Mouse (Mus musculus): ENCODE data around the gene Lrrc4c. TPM values are rescaled to one million over a fixed set of nuclear protein-coding genes. Genes with fewer than 3 reads are reported as not detected.

The Lrrc4c gene
- total RNA-seq, 1 experiment from 2014 or later = not detected

DNA sequence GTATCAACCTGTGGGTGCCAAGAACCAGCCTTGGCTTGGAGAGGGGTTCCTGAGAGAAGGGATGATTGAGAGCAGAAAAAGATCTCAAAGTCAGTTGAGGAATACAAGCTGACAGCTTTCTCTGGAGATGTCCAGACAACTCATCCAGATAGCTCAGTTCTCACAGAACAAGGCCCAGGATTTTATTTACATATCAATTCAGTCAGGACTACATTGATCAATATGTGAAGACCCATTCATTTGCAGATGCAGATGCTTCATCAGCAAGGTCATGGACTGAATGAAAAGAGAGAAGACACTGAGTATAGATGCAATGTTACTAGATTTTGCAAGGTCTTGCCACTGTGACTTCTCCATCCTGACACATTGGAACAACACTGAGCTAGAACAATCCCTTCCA lies 457.4 kb downstream of the Lrrc4c start:
- ATAC-seq (replicated peaks; ENCODE audit: low read depth, poor library complexity, severe bottlenecking) = no peak

GRCm38 (mm10) chr2:96796681-96797385 lies 478.9 kb downstream of the Lrrc4c start:
- ATAC-seq (replicated peaks; ENCODE audit: low read depth, poor library complexity, severe bottlenecking) = no peak

DNA sequence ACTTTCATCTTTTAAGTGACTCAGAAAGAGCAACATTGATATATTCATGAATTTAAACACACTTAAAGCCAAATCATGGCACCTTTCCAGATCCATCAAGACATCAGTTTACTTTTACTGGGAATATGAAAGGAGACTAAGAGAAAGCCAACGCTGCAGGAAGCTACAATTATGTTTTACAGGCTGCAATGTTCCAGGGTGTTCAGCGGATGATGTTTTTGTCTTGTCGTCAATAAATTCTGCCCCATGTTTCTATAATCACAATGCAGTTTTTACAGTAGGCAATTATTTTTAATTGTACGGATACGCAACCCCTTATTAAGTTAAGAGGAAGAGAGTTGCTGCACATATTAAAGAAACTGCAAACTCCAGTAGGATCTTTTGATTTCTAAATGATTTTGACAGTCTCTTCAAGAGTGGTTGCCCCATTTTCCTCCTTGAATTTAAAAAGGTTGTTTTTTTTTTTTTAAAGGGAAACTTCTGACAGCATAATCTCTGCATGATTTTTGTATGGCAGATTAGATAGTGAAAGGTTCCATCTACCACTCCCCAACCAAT lies 532.9 kb downstream of the Lrrc4c start:
- no peak for ATAC-seq (replicated peaks; ENCODE audit: low read depth, poor library complexity, severe bottlenecking)

GRCm38 (mm10) chr2:96853797-96854196 lies 535.8 kb downstream of the Lrrc4c start:
- no peak for ATAC-seq (replicated peaks; ENCODE audit: low read depth, poor library complexity, severe bottlenecking)

DNA sequence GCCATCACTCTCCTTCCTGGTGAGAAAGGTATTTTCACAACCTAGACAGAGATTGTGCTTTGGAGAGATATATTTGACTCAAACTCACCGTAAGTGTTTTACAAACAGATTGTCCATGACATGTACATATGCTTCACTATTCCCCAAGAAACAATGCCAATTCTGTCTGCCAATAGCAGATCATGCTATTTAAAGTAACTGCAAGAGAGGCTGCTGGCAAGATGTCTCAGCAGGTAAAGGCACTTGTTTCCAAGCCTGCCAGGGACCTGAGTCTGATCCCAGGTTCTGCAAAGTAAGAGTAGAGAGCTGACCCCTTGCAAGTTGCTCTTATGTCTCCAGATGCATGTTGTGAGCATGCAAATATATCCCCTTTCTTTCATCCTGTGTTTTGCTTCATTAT lies 558.1 kb downstream of the Lrrc4c start:
- no peak for ATAC-seq (replicated peaks; ENCODE audit: low read depth, poor library complexity, severe bottlenecking)

DNA sequence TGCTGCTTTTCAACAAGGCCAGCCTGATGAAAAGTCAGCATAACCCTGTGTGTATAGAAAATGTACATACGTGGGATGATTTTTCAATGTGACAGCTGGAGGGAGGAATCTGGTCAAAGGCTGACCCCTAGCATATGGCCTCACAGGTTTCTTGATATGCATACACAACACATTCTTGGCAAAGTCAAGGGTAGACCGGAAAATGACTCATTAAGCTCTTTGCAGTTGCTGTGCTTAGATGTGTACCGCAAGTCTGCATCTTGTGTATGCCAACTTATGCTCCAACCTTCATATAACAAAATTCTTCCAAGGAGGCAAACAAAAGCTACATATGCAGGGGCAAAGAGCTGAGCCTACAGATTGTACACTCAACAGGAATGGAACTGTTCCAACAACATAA lies 631.6 kb downstream of the Lrrc4c start:
- ATAC-seq (replicated peaks; ENCODE audit: low read depth, poor library complexity, severe bottlenecking) = no peak

DNA sequence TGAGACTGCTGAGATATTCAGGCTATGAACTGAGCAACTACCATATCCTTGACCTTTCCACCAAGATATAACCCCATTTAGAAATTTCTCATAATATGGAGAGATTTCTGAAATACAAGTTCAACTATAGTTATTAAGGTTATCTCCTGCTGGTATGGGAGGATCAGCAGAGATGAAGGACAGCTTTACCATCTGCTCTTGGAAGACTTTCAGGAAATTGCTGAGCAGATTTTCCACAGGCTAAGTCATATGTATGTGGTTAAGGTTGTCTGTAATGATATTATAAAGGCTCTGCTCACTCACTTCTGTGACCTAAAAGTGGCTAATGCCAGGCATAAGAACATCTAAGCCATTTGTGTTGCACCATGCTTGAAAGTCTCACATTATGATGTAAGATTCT lies 681.6 kb downstream of the Lrrc4c start:
- no peak for ATAC-seq (replicated peaks; ENCODE audit: low read depth, poor library complexity, severe bottlenecking)

DNA sequence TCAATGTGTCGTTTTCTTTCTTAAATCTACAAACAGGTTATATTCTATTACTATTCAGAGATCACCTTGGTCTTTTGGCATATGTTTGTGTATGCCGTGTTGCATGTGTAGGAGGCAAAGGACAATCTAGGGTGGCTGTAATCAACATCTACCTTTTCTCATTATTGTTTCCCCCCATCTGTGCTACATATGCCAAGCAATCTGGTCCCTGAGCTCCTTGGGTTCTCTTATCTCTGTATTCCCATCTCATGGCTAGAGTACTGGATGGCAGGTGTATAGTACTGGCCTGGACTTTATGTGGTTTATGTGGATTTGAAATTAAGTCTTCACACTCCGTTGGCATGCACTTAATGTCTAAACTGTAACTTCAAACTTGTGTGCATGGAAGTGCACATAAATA lies 700.4 kb downstream of the Lrrc4c start:
- ATAC-seq (replicated peaks; ENCODE audit: low read depth, poor library complexity, severe bottlenecking) = no peak

DNA sequence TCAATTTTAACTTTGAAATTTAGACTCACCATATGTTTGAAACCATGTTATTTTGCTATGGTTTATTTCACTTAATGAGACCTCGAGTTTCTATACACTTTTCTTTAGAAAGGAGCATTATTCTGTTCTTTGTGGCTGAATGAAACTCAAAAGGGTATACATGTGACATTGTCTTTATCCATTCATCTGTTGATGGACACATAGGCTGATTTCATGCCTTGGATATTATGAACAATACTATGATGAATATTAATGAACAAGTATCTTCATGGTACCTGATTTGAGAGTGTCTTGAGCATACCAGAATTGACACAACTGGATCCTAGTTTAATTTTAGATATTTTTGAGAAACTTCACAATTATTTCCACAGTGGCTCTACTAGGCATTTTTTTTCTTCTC lies 709.0 kb downstream of the Lrrc4c start:
- ATAC-seq (replicated peaks; ENCODE audit: low read depth, poor library complexity, severe bottlenecking) = no peak

DNA sequence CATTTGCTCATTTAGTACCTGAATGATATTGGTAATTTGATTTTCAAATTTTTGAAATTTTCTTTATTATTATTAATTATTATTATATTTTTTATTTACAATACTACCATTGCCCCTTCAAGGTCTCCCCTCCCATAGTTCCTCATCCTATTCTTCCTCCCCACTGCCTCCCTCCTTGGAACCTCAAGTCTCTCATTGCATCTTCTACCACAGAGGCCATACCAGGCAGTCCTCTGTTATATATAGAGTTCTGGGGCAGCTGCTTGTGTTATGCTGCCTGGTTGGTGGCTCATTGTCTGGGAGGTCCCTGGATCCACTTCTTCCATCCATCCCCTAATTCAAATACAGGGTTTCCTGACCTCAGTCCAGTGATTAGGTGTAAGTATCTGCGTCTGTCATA lies 709.6 kb downstream of the Lrrc4c start:
- no peak for ATAC-seq (replicated peaks; ENCODE audit: low read depth, poor library complexity, severe bottlenecking)

GRCm38 (mm10) chr2:97036401-97036800 lies 718.4 kb downstream of the Lrrc4c start:
- no peak for ATAC-seq (replicated peaks; ENCODE audit: low read depth, poor library complexity, severe bottlenecking)

GRCm38 (mm10) chr2:97037024-97037814 lies 719.2 kb downstream of the Lrrc4c start:
- ATAC-seq (replicated peaks; ENCODE audit: low read depth, poor library complexity, severe bottlenecking) = no peak

DNA sequence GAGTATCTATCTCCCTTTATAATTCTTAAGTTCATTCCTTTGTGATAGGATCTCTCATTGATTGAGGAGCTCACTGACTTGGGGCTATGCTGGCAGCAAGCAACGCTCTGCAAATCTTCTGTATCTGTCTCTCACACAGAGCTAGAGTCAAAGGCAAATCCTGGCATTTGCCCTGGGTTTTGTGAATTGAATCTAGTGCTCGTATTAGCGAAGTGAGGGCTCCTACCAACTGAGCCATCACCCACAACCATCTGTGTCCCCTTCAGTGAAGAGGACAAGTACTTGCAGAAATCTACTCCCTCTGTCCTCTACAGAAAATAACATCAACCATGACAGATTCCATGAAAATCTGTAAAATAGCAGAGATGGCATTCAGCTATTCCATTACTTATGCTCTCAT lies 726.0 kb downstream of the Lrrc4c start:
- no peak for ATAC-seq (replicated peaks; ENCODE audit: low read depth, poor library complexity, severe bottlenecking)

DNA sequence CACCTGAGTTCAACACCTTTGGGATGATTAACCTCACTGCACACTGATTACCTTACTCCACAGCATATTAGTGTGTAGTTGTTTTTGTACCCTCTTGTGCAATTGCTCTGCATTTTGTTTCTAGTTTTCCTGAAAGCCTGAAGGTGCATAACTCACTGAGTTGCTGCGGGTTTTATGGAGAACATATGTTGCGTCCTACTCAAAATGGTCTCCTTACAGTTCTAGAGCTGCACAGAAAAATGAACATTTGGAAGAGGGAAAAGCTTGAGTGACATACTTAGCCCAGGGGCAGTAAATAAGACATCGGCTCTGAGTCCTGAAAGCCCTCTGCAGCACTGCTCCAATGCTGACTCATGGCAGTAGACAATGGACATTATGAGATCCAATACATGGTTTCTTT lies 727.7 kb downstream of the Lrrc4c start:
- ATAC-seq (replicated peaks; ENCODE audit: low read depth, poor library complexity, severe bottlenecking) = no peak

- no peak for ATAC-seq (replicated peaks; ENCODE audit: low read depth, poor library complexity, severe bottlenecking)
Observed at GRCm38 (mm10) chr2:97080156-97080555, 762.2 kb downstream of the Lrrc4c start.

- ATAC-seq (replicated peaks; ENCODE audit: low read depth, poor library complexity, severe bottlenecking) = no peak
Observed at GRCm38 (mm10) chr2:97097965-97098364, 780.0 kb downstream of the Lrrc4c start.

DNA sequence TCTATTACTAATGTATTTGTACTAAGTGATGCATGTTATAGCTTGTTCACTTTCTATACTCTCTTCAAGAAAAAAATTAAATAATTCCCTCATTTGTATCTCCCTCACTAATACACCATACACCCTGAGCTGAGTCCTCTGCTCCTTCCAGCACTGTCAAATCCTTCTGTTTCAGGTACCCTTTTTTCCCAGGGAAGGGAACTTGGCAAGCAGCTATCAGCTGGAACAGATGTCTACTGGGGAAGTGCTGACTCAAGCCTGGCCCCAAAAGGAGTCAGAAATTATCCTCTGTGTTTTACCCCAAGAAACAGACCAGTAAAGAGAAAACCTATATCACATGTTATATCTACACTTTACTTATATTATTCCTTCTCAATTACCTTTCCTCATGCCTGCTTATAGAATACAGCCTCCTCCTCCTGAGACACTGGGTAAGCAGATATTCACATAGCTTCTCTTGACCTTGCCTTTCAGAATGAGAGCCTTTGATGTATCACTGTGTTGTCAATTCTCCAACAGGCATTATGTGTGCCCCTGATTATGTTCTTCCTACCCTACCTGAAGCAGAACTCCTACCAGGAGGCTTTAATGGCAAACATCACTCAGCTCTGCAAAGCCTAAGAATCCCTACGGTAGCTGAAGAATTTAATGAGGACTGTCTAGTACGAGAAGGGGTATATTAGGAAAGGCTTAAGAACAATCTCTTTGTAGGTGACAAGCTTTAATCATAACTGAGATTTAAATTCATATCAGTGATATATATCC lies 785.6 kb downstream of the Lrrc4c start:
- ATAC-seq (replicated peaks; ENCODE audit: low read depth, poor library complexity, severe bottlenecking) = no peak

DNA sequence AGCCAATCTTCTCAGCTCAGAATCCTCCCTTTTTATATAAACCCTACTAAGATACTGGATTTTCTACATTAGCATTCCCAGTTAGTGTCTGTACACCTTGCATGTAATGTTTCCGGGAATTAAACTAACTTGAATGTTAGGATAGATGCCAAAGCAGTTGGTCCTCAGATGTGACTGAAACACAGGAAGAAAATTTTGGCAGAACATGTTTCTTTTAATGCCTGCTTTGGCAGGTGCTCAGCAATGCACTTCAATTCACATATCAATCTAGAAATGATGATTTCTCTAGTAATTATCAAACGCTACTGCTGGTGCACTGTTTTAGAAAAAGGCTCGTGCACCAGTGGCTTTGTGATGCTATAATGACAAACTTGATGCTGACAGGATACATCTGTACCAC lies 806.3 kb downstream of the Lrrc4c start:
- ATAC-seq (replicated peaks; ENCODE audit: low read depth, poor library complexity, severe bottlenecking) = no peak

DNA sequence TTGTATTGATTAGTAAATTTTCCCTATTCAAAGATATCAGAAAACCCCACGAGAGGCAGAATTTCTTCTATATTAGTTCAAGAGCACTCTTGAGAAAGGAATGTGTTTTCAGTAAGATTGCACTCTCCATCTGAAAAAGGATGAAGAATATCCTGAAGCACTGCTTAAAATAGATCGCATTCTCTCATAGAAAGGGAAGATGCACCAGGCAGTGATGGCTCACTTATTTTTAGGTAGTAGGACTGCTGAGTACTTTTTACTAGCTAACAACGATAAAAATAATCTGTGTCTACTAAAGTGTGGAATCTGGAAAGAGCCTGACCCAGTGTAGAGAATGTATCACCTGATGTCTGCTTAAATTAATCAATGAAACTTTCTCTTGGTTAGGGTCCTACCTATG lies 820.5 kb downstream of the Lrrc4c start:
- ATAC-seq (replicated peaks; ENCODE audit: low read depth, poor library complexity, severe bottlenecking) = no peak

DNA sequence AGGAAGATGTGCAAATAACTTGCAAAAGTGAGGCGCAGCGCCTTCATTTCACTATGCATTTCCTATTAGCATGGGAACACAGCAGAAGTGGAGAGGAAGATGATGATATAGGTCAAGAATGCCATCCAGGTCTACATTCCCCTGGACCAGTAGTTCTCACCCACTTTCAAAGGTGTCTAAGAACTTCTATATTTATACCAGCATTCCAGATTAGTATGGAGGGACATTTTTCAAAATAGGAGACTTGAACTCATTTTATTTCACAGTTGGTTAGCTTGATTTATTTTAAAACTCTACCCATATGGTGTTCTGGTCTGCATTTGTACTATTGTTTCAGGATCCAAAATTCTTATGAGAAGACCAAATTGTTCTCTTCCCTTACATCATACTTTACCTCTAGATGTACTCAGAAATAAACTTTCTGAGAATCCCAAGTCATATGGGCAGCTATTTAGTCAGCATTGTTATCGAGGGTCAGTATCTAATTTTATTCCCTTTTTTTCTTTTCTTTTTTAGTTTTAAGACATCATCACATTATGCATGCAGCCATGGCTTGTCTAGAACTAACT lies 833.7 kb downstream of the Lrrc4c start:
- no peak for ATAC-seq (replicated peaks; ENCODE audit: low read depth, poor library complexity, severe bottlenecking)

Data from common myeloid progenitor, adult 5-6 weeks (primary cell).